Mouse (Mus musculus) MEL (cell line): ENCODE results near the gene Rassf3. TPM values are rescaled to one million over a fixed set of nuclear protein-coding genes. Genes with fewer than 3 reads are reported as not detected.

ENCODE experiments used
- DNase-seq: peaks from one replicate; pipeline ENCODE4 v3.0.0; 2011; ENCODE audit warnings: low read depth, low spot score
- H3K27ac ChIP-seq: 2 replicates; pipeline ENCODE4 v1.5.1; 2012; ENCODE audit warnings: low read depth, mild to moderate bottlenecking, control low read depth, low read length, moderate library complexity; ENCODE audit not compliant: control insufficient read depth
- H3K27me3 ChIP-seq, 2 experiments: fragments of 150-350 bp in 1 of 2; sonication (generic) in 1 of 2; 2 replicates each; pipeline ENCODE4 v1.6.1; 2012; ENCODE audit warnings: low read length in 2 of 2, mild to moderate bottlenecking in 2 of 2, improper control_type of control experiment in 1 of 2, moderate library complexity in 1 of 2; ENCODE audit not compliant: insufficient read depth in 2 of 2, control insufficient read depth in 1 of 2
- H3K36me3 ChIP-seq, 2 experiments: 2 replicates each; pipeline ENCODE4 v1.6.1; 2012 to 2014; ENCODE audit warnings: low read length in 2 of 2, improper control_type of control experiment in 1 of 2, inconsistent platforms in 1 of 2, mild to moderate bottlenecking in 1 of 2; ENCODE audit not compliant: insufficient read depth in 2 of 2, control insufficient read depth in 1 of 2
- H3K4me1 ChIP-seq, 2 experiments: fragments of 150-350 bp in 1 of 2; sonication (generic) in 1 of 2; 2 replicates each; pipeline ENCODE4 v1.6.1; 2012; ENCODE audit warnings: low read length in 2 of 2, improper control_type of control experiment in 1 of 2, mild to moderate bottlenecking in 1 of 2; ENCODE audit not compliant: insufficient read depth in 2 of 2, control insufficient read depth in 1 of 2
- H3K4me3 ChIP-seq, 2 experiments: fragments of 150-350 bp in 1 of 2; sonication (generic) in 1 of 2; 2 replicates each; pipeline ENCODE4 v1.5.1; 2012; ENCODE audit warnings: low read depth in 2 of 2, low read length in 2 of 2, mild to moderate bottlenecking in 2 of 2, moderate library complexity in 2 of 2, control low read depth in 1 of 2, improper control_type of control experiment in 1 of 2; ENCODE audit not compliant: control insufficient read depth in 1 of 2, insufficient read depth in 1 of 2
- H3K79me2 ChIP-seq: 2 replicates; pipeline ENCODE4 v1.6.1; 2012; ENCODE audit warnings: mild to moderate bottlenecking, low read length, moderate library complexity; ENCODE audit not compliant: control insufficient read depth, poor library complexity, insufficient read depth
- H3K9ac ChIP-seq: 2 replicates; pipeline ENCODE4 v1.6.1; 2012; ENCODE audit warnings: low read depth, mild to moderate bottlenecking, control low read depth, low read length, moderate library complexity; ENCODE audit not compliant: control insufficient read depth, poor library complexity, severe bottlenecking
- H3K9me3 ChIP-seq: fragments of 150-350 bp; sonication (generic); replicated peaks from 2 replicates; pipeline ENCODE4 v1.6.1; 2012; ENCODE audit warnings: mild to moderate bottlenecking, low read length, improper control_type of control experiment, moderate library complexity; ENCODE audit not compliant: insufficient read depth
- BHLHE40 ChIP-seq: IDR thresholded peaks from 2 replicates; pipeline ENCODE4 v1.6.1; 2012; ENCODE audit warnings: low read depth, mild to moderate bottlenecking, inconsistent platforms, low read length, improper control_type of control experiment, borderline replicate concordance
- CHD1 ChIP-seq: IDR thresholded peaks from 2 replicates; pipeline ENCODE4 v1.6.1; 2012; ENCODE audit warnings: low read depth, mild to moderate bottlenecking, inconsistent platforms, low read length, improper control_type of control experiment
- CHD2 ChIP-seq: IDR thresholded peaks from 2 replicates; pipeline ENCODE4 v1.6.1; 2011; ENCODE audit warnings: low read length, improper control_type of control experiment
- CTCF ChIP-seq, 3 experiments: IDR thresholded peaks in 2 of 3; conservative IDR thresholded peaks in 1 of 3; 2 replicates each; pipeline ENCODE4 v1.5.1; 2011 to 2012; ENCODE audit warnings: low read length in 3 of 3, low read depth in 2 of 3, mild to moderate bottlenecking in 2 of 3, improper control_type of control experiment in 1 of 3, inconsistent platforms in 1 of 3, mixed read lengths in 1 of 3, moderate library complexity in 1 of 3; ENCODE audit not compliant: control insufficient read depth in 1 of 3, insufficient read depth in 1 of 3, poor library complexity in 1 of 3, severe bottlenecking in 1 of 3
- E2F4 ChIP-seq: IDR thresholded peaks from 2 replicates; pipeline ENCODE4 v1.6.1; 2011; ENCODE audit warnings: low read depth, low read length, improper control_type of control experiment, borderline replicate concordance
- ELF1 ChIP-seq: IDR thresholded peaks from 2 replicates; pipeline ENCODE4 v1.6.1; 2014; ENCODE audit warnings: low read depth, mild to moderate bottlenecking, inconsistent platforms, low read length, improper control_type of control experiment, moderate library complexity
- EP300 ChIP-seq, 2 experiments: IDR thresholded peaks; 2 replicates each; pipeline ENCODE4 v1.6.1; 2011; ENCODE audit warnings: improper control_type of control experiment in 2 of 2, low read length in 2 of 2, low read depth in 1 of 2, mild to moderate bottlenecking in 1 of 2
- ETS1 ChIP-seq: IDR thresholded peaks from 2 replicates; pipeline ENCODE4 v1.6.1; 2012; ENCODE audit warnings: low read depth, mild to moderate bottlenecking, inconsistent platforms, low read length, improper control_type of control experiment, moderate library complexity
- GABPA ChIP-seq: IDR thresholded peaks from 2 replicates; pipeline ENCODE4 v1.6.1; 2012; ENCODE audit warnings: low read depth, mild to moderate bottlenecking, inconsistent platforms, low read length, improper control_type of control experiment, moderate library complexity
- GATA1 ChIP-seq: IDR thresholded peaks from 2 replicates; pipeline ENCODE4 v1.6.1; 2011; ENCODE audit warnings: low read depth, low read length, improper control_type of control experiment
- HCFC1 ChIP-seq: IDR thresholded peaks from 2 replicates; pipeline ENCODE4 v1.6.1; 2012; ENCODE audit warnings: low read depth, mild to moderate bottlenecking, inconsistent platforms, low read length, improper control_type of control experiment, moderate library complexity
- KAT2A ChIP-seq: conservative IDR thresholded peaks from 2 replicates; pipeline ENCODE4 v1.6.1; 2012; ENCODE audit warnings: low read depth, low read length, improper control_type of control experiment, inconsistent platforms
- MAFK ChIP-seq: IDR thresholded peaks from 2 replicates; pipeline ENCODE4 v1.6.1; 2011; ENCODE audit warnings: low read depth, mild to moderate bottlenecking, low read length, improper control_type of control experiment, borderline replicate concordance
- MAX ChIP-seq: IDR thresholded peaks from 2 replicates; pipeline ENCODE4 v1.6.1; 2011; ENCODE audit warnings: low read length, improper control_type of control experiment
- MAZ ChIP-seq: IDR thresholded peaks from 2 replicates; pipeline ENCODE4 v1.6.1; 2012; ENCODE audit warnings: low read depth, mild to moderate bottlenecking, inconsistent platforms, low read length, improper control_type of control experiment
- MEF2A ChIP-seq: IDR thresholded peaks from 2 replicates; pipeline ENCODE4 v1.6.1; 2014; ENCODE audit warnings: low read depth, mild to moderate bottlenecking, inconsistent platforms, low read length, improper control_type of control experiment; ENCODE audit not compliant: poor library complexity, insufficient replicate concordance, severe bottlenecking; ENCODE audit errors: extremely low read depth
- MXI1 ChIP-seq: IDR thresholded peaks from 2 replicates; pipeline ENCODE4 v1.6.1; 2011; ENCODE audit warnings: mild to moderate bottlenecking, low read depth, low read length, improper control_type of control experiment
- MYB ChIP-seq: IDR thresholded peaks from 2 replicates; pipeline ENCODE4 v1.6.1; 2011; ENCODE audit warnings: mild to moderate bottlenecking, low read depth, low read length, improper control_type of control experiment
- MYC ChIP-seq: IDR thresholded peaks from 2 replicates; pipeline ENCODE4 v1.6.1; 2011; ENCODE audit warnings: low read depth, mild to moderate bottlenecking, low read length, improper control_type of control experiment, moderate library complexity
- NELFE ChIP-seq: IDR thresholded peaks from 2 replicates; pipeline ENCODE4 v1.6.1; 2011; ENCODE audit warnings: low read depth, low read length, improper control_type of control experiment
- NRF1 ChIP-seq: IDR thresholded peaks from 2 replicates; pipeline ENCODE4 v1.6.1; 2014; ENCODE audit warnings: low read depth, mild to moderate bottlenecking, inconsistent platforms, low read length, improper control_type of control experiment, moderate library complexity; ENCODE audit not compliant: poor library complexity, insufficient read depth, severe bottlenecking
- POLR2A ChIP-seq, 2 experiments: IDR thresholded peaks; 2 replicates each; pipeline ENCODE4 v1.6.1; 2011 to 2012; ENCODE audit warnings: low read length in 2 of 2, mild to moderate bottlenecking in 2 of 2, control low read depth in 1 of 2, improper control_type of control experiment in 1 of 2, low read depth in 1 of 2, moderate library complexity in 1 of 2; ENCODE audit not compliant: control insufficient read depth in 1 of 2, insufficient read depth in 1 of 2, poor library complexity in 1 of 2
- POLR2AphosphoS2 ChIP-seq: IDR thresholded peaks from 2 replicates; pipeline ENCODE4 v1.6.1; 2011; ENCODE audit warnings: low read length, improper control_type of control experiment
- POLR2AphosphoS5 ChIP-seq: IDR thresholded peaks from 2 replicates; pipeline ENCODE4 v1.6.1; 2012; ENCODE audit warnings: low read depth, borderline replicate concordance, mild to moderate bottlenecking, inconsistent platforms, low read length, moderate library complexity, mixed read lengths
- RAD21 ChIP-seq: IDR thresholded peaks from 2 replicates; pipeline ENCODE4 v1.6.1; 2011; ENCODE audit warnings: mild to moderate bottlenecking, low read depth, low read length, improper control_type of control experiment
- RCOR1 ChIP-seq: IDR thresholded peaks from 2 replicates; pipeline ENCODE4 v1.6.1; 2012; ENCODE audit warnings: low read depth, mild to moderate bottlenecking, inconsistent platforms, low read length, improper control_type of control experiment
- SIN3A ChIP-seq: IDR thresholded peaks from 2 replicates; pipeline ENCODE4 v1.6.1; 2012; ENCODE audit warnings: low read length, improper control_type of control experiment, inconsistent platforms
- SMC3 ChIP-seq: IDR thresholded peaks from 2 replicates; pipeline ENCODE4 v1.6.1; 2011; ENCODE audit warnings: low read depth, low read length, improper control_type of control experiment
- TAL1 ChIP-seq: IDR thresholded peaks from 2 replicates; pipeline ENCODE4 v1.6.1; 2012; ENCODE audit warnings: mild to moderate bottlenecking, inconsistent platforms, low read length, moderate library complexity, mixed read lengths
- TBP ChIP-seq: IDR thresholded peaks from 2 replicates; pipeline ENCODE4 v1.8.0; 2011; ENCODE audit warnings: low read depth, low read length, improper control_type of control experiment
- TCF12 ChIP-seq: IDR thresholded peaks from 2 replicates; pipeline ENCODE4 v1.6.1; 2014; ENCODE audit warnings: low read depth, mild to moderate bottlenecking, inconsistent platforms, low read length, improper control_type of control experiment, moderate library complexity
- UBTF ChIP-seq: IDR thresholded peaks from 2 replicates; pipeline ENCODE4 v1.6.1; 2012; ENCODE audit warnings: low read depth, mild to moderate bottlenecking, inconsistent platforms, low read length, improper control_type of control experiment, moderate library complexity, borderline replicate concordance; ENCODE audit not compliant: insufficient read depth
- USF1 ChIP-seq: IDR thresholded peaks from 2 replicates; pipeline ENCODE4 v1.6.1; 2014; ENCODE audit warnings: low read depth, mild to moderate bottlenecking, inconsistent platforms, low read length, improper control_type of control experiment, moderate library complexity
- USF2 ChIP-seq, 2 experiments: IDR thresholded peaks; 2 replicates each; pipeline ENCODE4 v1.6.1; 2011 to 2012; ENCODE audit warnings: improper control_type of control experiment in 2 of 2, low read length in 2 of 2, borderline replicate concordance in 1 of 2, inconsistent platforms in 1 of 2, low read depth in 1 of 2, mild to moderate bottlenecking in 1 of 2; ENCODE audit not compliant: insufficient read depth in 1 of 2
- ZC3H11A ChIP-seq: IDR thresholded peaks from 2 replicates; pipeline ENCODE4 v1.6.1; 2012; ENCODE audit warnings: low read depth, mild to moderate bottlenecking, inconsistent platforms, low read length, improper control_type of control experiment
- ZKSCAN1 ChIP-seq: IDR thresholded peaks from 2 replicates; pipeline ENCODE4 v1.6.1; 2012; ENCODE audit warnings: low read depth, mild to moderate bottlenecking, inconsistent platforms, low read length, improper control_type of control experiment, moderate library complexity
- ZMIZ1 ChIP-seq: IDR thresholded peaks from 2 replicates; pipeline ENCODE4 v1.6.1; 2012; ENCODE audit warnings: low read depth, mild to moderate bottlenecking, inconsistent platforms, low read length, improper control_type of control experiment, moderate library complexity
- ZNF384 ChIP-seq: IDR thresholded peaks from 2 replicates; pipeline ENCODE4 v1.6.1; 2012; ENCODE audit warnings: low read depth, mild to moderate bottlenecking, inconsistent platforms, low read length, improper control_type of control experiment
- polyA plus RNA-seq, 2 experiments: library from polyadenylated mRNA; stranded (reverse) in 1 of 2; unstranded in 1 of 2; fragments of >175 nt in 1 of 2; fragments of >200 nt in 1 of 2; gene quantifications; 2 replicates each; pipeline versions ENCODE4 v1.2.1 to v1.2.4; 2012; ENCODE audit warnings: low replicate concordance in 2 of 2, low read depth in 1 of 2; ENCODE audit not compliant: insufficient read length in 2 of 2, insufficient read depth in 1 of 2, missing spikeins in 1 of 2
- total RNA-seq: library from RNA; depleted of rRNA; stranded (reverse); fragments of 300-350 nt; gene quantifications from 2 replicates; pipeline ENCODE4 v1.2.3, GENCODE M21; 2012

The Rassf3 gene
- total and polyA plus RNA-seq, 3 experiments = 9.2 to 15.8 TPM; not detected in 1

GRCm38 (mm10) chr10:121365781-121366272, 110.3 kb downstream of the Rassf3 start:
- Histone ChIP-seq H3K4me1 (peaks cover 0 to 22% of the 10 kb centered on the region in 2 experiments; a peak in 3 of 4 replicates), H3K9ac (peak overlapping the region; percentile 84), H3K4me3 (peak overlapping the region; percentile 71), H3K79me2 (peaks cover 32% of the 10 kb centered on the region), H3K9me3 (no peaks in the 10 kb centered on the region), H3K27me3 (no peaks in the 10 kb centered on the region), H3K27ac (peak overlapping the region; percentile 1; the same call in 1 of the 2 replicates), H3K36me3 (peaks cover 1 to 11% of the 10 kb centered on the region in 2 experiments)
- peak; percentile 48 for DNase-seq
- TF ChIP-seq SMC3 = no peak
- TF ChIP-seq ETS1 = peak; percentile 54; the same call in 1 of the 2 replicates
- no peak for TF ChIP-seq NELFE
- TF ChIP-seq UBTF = no peak
- TF ChIP-seq KAT2A = no peak
- no peak for TF ChIP-seq ZMIZ1
- no peak for TF ChIP-seq RAD21
- TF ChIP-seq TAL1 = no peak
- peak; percentile 54 for TF ChIP-seq SIN3A
- TF ChIP-seq GABPA = no peak
- TF ChIP-seq MAX = peak; percentile 80
- no peak for TF ChIP-seq MAZ
- TF ChIP-seq POLR2A (IDR thresholded peaks at IDR 0.05; ENCODE audit: control insufficient read depth in 1 of 2, insufficient read depth in 1 of 2, low read depth in 1 of 2, low read length in 2 of 2, poor library complexity in 1 of 2) = no peak
- TF ChIP-seq MEF2A = no peak
- no peak for TF ChIP-seq E2F4
- no peak for TF ChIP-seq ZKSCAN1
- TF ChIP-seq GATA1 = no peak
- no peak for TF ChIP-seq ZC3H11A
- TF ChIP-seq USF2 (IDR thresholded peaks at IDR 0.05; ENCODE audit: borderline replicate concordance in 1 of 2, insufficient read depth in 1 of 2, low read depth in 1 of 2, low read length in 2 of 2) = no peak
- TF ChIP-seq ELF1 = no peak
- no peak; the same call in 1 of the 2 replicates for TF ChIP-seq BHLHE40
- no peak for TF ChIP-seq TCF12
- no peak for TF ChIP-seq MYB
- TF ChIP-seq ZNF384 = no peak
- peak; percentile 67; the same call in 1 of the 2 replicates for TF ChIP-seq MYC
- TF ChIP-seq POLR2AphosphoS2 = no peak
- TF ChIP-seq CHD2 = no peak
- TF ChIP-seq MAFK = no peak
- TF ChIP-seq HCFC1 = no peak
- TF ChIP-seq TBP = no peak
- TF ChIP-seq POLR2AphosphoS5 = no peak
- TF ChIP-seq CHD1 = no peak
- peak; percentile 83 for TF ChIP-seq MXI1
- peak; percentile 25; the same call in 1 of the 2 replicates for TF ChIP-seq USF1
- no peak for TF ChIP-seq CTCF (IDR thresholded peaks at IDR 0.05 in 2 of 3, conservative IDR thresholded peaks at IDR 0.05 in 1 of 3; ENCODE audit: control insufficient read depth in 1 of 3, insufficient read depth in 1 of 3, low read depth in 2 of 3, low read length in 3 of 3, poor library complexity in 1 of 3, severe bottlenecking in 1 of 3)
- TF ChIP-seq NRF1 = no peak
- no peak for TF ChIP-seq EP300 (IDR thresholded peaks at IDR 0.05; ENCODE audit: low read depth in 1 of 2, low read length in 2 of 2)
- no peak for TF ChIP-seq RCOR1
